Mouse (Mus musculus) right cerebral cortex, postnatal 36 days (tissue): ENCODE measurements at regions not wholly inside any gene's neighbourhood (a gene's known extent, or its start where the extent isn't known, plus 50 kb on each side); places are given as distances from the start of the nearest gene placed in this dataset.

ENCODE experiments used
- DNase-seq, 2 experiments: peaks; one replicate each; pipeline ENCODE4 v3.0.0; 2022; ENCODE audit warnings: low spot score in 2 of 2, mixed read lengths in 1 of 2

DNA sequence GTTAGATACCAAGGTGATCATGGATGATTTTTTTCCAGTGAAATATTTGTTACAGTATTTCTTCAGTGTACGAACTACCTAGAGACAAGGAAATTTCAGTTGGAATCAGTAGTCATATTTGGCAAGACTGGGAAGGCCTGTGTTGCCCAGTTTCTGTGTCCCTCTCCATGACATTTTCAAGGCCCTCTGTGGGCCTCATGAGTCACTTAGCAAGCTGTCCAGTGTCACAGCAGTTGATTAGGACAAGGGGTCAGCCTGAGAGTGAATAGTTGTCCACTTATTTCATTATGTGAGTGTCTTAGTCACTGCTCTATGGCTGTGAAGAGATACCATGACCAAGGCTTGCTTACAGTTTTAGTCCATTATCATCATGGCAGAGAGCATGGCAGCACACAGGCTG is 71.5 kb upstream of the Nrsn1 start:
- DNase-seq: no peak

DNA sequence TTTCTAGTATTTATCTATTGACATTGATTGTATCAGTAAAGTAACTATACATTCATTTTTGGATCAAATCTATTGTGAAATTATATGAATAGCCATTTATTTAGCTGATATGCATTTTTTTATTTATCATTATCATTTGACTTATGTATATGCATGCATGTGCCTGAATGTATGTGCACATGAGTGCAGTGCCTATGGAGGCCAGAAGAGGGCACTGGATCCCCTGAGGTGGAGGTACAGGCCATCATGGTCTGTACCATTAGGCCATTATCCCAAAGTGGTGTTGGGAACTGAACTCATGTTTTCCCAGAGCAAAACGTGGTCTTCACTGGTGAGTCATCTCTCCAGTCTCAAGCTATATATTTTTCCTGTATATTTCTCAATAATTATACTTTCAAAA is 63.5 kb upstream of the Nrsn1 start:
- no peak for DNase-seq
